Mouse (Mus musculus) lung, embryonic 15.5 days (tissue): Measurements from ENCODE around the gene Ovol3. TPM values are rescaled to one million over a fixed set of nuclear protein-coding genes. Genes with fewer than 3 reads are reported as not detected.
A peak's percentile ranks its signal among the peaks of the same experiment; 100 is the strongest.

Experiments
- ATAC-seq: fragments of 200-750 bp; cut with Nextera tagmentation; 2 replicates; pipeline ENCODE4 v1.8.0; 2017; ENCODE audit warnings: moderate number of reproducible peaks, borderline replicate concordance; ENCODE audit not compliant: low FRiP score, low TSS enrichment; ENCODE audit errors: extremely low read depth
- H3K27ac ChIP-seq: fragments of 300-500 bp; sonication (generic); 2 replicates; pipeline ENCODE4 v1.5.1; 2015; ENCODE audit warnings: moderate library complexity, mild to moderate bottlenecking, inconsistent platforms
- H3K27me3 ChIP-seq: fragments of 300-500 bp; sonication (generic); 2 replicates; pipeline ENCODE4 v1.6.1; 2015; ENCODE audit warnings: inconsistent platforms
- H3K36me3 ChIP-seq: fragments of 300-500 bp; sonication (generic); 2 replicates; pipeline ENCODE4 v1.6.1; 2015; ENCODE audit warnings: inconsistent platforms
- H3K4me1 ChIP-seq: fragments of 300-500 bp; sonication (generic); 2 replicates; pipeline ENCODE4 v1.6.1; 2015; ENCODE audit warnings: inconsistent platforms
- H3K4me2 ChIP-seq: fragments of 300-500 bp; sonication (generic); 2 replicates; pipeline ENCODE4 v1.6.1; 2015; ENCODE audit warnings: inconsistent platforms, mild to moderate bottlenecking, moderate library complexity
- H3K4me3 ChIP-seq: fragments of 300-500 bp; sonication (generic); 2 replicates; pipeline ENCODE4 v1.5.1; 2015; ENCODE audit warnings: mild to moderate bottlenecking, inconsistent platforms
- H3K9ac ChIP-seq: fragments of 300-500 bp; sonication (generic); 2 replicates; pipeline ENCODE4 v1.6.1; 2015; ENCODE audit warnings: inconsistent platforms
- H3K9me3 ChIP-seq: fragments of 300-500 bp; sonication (generic); 2 replicates; pipeline ENCODE4 v1.6.1; 2016; ENCODE audit warnings: inconsistent platforms
- WGBS: fragments of 180-500 bp; shearing (Covaris S2); methylation state at CpG from one replicate; pipeline ENCODE4 v1.1.7; 2015; 5-methylcytosine and 5-hydroxymethylcytosine counted together
- polyA plus RNA-seq: library from polyadenylated mRNA; unstranded; fragments of >200 nt; fragmentation: Nextera tagmentation; extraction: Ambion mirVana; gene quantifications from 2 replicates; pipeline ENCODE4 v1.2.1, GENCODE M21; 2015

Ovol3 gene
- polyA plus RNA-seq, 1 experiment from 2014 or later, result not detected

DNA sequence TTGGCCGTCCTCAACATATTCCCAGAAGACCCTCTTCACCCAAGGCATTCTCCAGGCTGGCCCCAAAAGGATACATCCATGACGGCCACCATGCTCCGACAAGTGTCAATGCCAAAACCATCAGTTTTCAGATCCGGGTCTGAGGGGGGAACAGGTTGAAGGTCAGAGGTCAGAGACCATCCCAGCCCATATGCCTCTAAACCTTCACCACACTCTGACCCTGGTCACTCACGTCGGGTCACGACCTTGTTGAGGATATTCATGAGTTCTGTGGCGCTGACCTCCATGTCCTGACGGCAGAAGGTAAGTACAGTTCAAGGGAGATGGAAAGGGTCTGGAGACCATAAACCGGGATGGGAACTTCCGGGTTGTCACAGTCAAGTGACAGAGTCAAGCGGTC lies 43.4 kb downstream of the Ovol3 start:
- H3K4me3 ChIP-seq, result no peak overlapping the region
- no peak for ATAC-seq
- no peaks in the 10 kb centered on the region for H3K27me3 ChIP-seq
- H3K27ac ChIP-seq, result no peak overlapping the region
- H3K4me2 ChIP-seq, result no peak overlapping the region
- no peaks in the 10 kb centered on the region for H3K9me3 ChIP-seq
- H3K4me1 ChIP-seq, result peaks cover 21% of the 10 kb centered on the region
- peaks cover 49% of the 10 kb centered on the region for H3K36me3 ChIP-seq
- H3K9ac ChIP-seq, result no peak overlapping the region
- WGBS, result 84% methylated on average over 12 of the region's 12 CpGs

GRCm38 (mm10) chr7:30189116-30189491 lies 46.4 kb downstream of the Ovol3 start:
- Histone ChIP-seq H3K27me3 (no peaks in the 10 kb centered on the region), H3K4me2 (no peak overlapping the region), H3K9ac (no peak overlapping the region), H3K4me1 (peaks cover 18% of the 10 kb centered on the region), H3K36me3 (peaks cover 61% of the 10 kb centered on the region), H3K9me3 (no peaks in the 10 kb centered on the region), H3K27ac (no peak overlapping the region), H3K4me3 (no peak overlapping the region)
- no peak for ATAC-seq
- WGBS, result 79% methylated on average over 4 of the region's 4 CpGs

DNA sequence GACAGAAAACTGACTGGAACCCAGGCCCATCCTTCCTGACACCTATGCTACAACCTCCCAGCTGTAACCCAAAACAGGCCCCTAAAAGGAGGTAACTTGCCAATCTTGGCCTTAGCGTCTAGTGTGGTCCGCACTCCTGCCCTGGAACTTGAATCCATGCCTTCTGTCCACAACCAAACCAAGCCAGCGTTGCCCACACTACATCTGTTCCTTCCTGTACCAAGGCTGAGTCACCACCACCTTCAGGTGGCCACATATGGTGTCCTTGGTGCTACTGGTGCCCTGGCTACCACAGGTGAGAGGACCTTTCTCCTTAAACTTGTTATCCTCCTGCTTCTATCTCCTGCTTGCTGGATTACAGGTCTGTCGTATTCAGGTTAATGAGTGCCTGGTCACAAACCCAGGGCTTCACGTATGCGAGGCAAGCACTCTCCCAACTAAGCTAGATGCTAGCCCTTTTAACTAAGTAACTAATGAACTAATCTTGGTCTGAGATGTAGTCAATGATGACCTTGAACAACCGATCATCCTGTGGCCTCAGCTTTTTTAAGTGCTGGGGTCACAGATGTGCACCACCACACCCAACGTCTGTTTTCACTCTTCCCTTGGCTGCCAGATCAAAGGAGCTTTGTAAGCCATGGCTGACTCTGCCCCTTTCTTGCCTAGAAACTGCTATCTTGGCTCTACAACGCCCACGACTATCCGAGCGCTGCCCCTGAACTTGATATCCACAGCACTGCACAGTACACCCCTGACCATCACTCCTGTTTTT lies 47.0 kb downstream of the Ovol3 start:
- WGBS, result 77% methylated on average over 12 of the region's 12 CpGs
- H3K36me3 ChIP-seq, result peaks cover 61% of the 10 kb centered on the region
- H3K27me3 ChIP-seq, result no peaks in the 10 kb centered on the region
- H3K4me3 ChIP-seq, result no peak overlapping the region
- no peak overlapping the region for H3K27ac ChIP-seq
- ATAC-seq, result no peak
- H3K9ac ChIP-seq, result no peak overlapping the region
- H3K4me1 ChIP-seq, result peaks cover 21% of the 10 kb centered on the region
- no peaks in the 10 kb centered on the region for H3K9me3 ChIP-seq
- no peak overlapping the region for H3K4me2 ChIP-seq

DNA sequence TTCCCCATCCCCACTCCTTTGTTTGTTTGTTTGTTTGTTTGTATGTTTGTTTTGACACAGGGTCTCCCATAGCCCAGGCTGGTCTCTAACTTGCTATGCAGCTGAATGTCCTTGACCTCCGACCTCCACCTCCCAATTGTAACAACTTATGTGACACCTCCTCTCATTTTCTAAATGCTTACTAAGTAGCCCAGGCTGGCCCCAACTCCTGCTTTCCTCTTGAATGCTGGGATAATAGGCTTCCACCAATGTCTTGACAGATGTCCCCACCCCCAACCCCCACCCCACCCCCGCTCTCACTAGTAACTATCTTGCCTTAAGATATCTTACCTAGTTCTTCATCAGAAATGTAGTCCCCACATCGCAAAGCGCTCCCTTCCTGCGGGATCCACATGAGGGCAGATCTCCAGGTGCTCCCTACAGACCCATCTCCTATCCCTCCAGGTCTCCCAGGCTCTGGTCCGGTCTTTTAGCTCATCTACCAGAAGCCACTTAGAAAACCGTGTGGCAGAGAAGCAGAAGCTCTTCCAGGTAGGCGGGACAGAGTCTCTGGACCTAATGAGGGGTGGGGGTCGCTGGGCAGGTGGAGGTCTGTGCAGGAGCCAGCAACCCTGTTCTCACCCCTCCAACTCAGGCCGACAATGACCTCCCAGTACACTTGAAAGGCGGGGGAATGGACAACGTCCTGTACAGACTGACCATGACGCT lies 50.7 kb downstream of the Ovol3 start:
- no peak overlapping the region for H3K4me3 ChIP-seq
- peaks cover 10% of the 10 kb centered on the region for H3K4me1 ChIP-seq
- H3K36me3 ChIP-seq, result peaks cover 34% of the 10 kb centered on the region
- peak overlapping the region; percentile 58; the same call in 1 of the 2 replicates for H3K4me2 ChIP-seq
- H3K27ac ChIP-seq, result no peak overlapping the region
- no peak overlapping the region for H3K9ac ChIP-seq
- H3K9me3 ChIP-seq, result no peaks in the 10 kb centered on the region
- no peaks in the 10 kb centered on the region for H3K27me3 ChIP-seq
- WGBS, result 67% methylated on average over 13 of the region's 13 CpGs
- no peak; the same call in 1 of the 2 replicates for ATAC-seq

DNA sequence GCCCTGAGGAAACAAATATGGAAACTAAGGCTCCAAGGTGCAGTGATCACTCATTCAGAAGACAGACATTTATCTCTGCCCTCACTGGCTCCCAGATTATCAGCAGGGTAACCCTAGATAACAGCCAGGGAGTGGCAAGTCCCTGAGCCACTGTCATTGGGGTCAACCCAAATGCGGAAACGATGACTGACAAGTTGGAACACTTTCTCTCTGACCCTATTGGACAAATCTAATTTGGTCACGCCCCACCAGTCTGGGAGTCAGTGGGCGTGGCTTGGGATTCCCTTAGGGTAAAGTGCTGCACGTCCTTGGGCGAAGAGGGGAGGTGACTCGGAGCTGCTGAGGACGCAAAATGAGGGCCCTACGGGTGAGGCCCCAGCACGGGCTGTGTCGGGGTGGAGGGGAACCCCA lies 51.6 kb downstream of the Ovol3 start, which contains the start of gene Cox7a1:
Gene Cox7a1, plus strand, starts transcription at position 266 of the 411 bp plus-strand sequence.
- no peaks in the 10 kb centered on the region for H3K27me3 ChIP-seq
- peaks cover 30% of the 10 kb centered on the region for H3K36me3 ChIP-seq
- H3K4me1 ChIP-seq, result peaks cover 10% of the 10 kb centered on the region
- 0 out of 2 replicates have a peak within 1 kb of the TSS, but pooled peaks have one; percentile 16 for H3K27ac ChIP-seq
- H3K9ac ChIP-seq, result no peak within 1 kb of the TSS
- peak; percentile 76 for ATAC-seq
- WGBS, result 3% methylated on average over 11 of the region's 11 CpGs
- H3K4me3 ChIP-seq, result peak within 1 kb of the TSS; percentile 22
- no peaks in the 10 kb centered on the region for H3K9me3 ChIP-seq
- peak within 1 kb of the TSS; percentile 58 for H3K4me2 ChIP-seq

Other genes starting within 250 kb of the Ovol3 start
- gene Zfp14, start 184.3 kb downstream of the Ovol3 start, polyA plus RNA-seq, result 3.2 and 3.5 TPM in 2 replicates
- 5.3 and 7.6 TPM in 2 replicates for gene Zfp82, start 162.8 kb downstream of the Ovol3 start, polyA plus RNA-seq
- gene Gm26920, start 145.3 kb downstream of the Ovol3 start, polyA plus RNA-seq, result 0.81 and 1.1 TPM in 2 replicates
- gene Zfp566, start 145.2 kb downstream of the Ovol3 start, polyA plus RNA-seq, result 8.1 and 8.3 TPM in 2 replicates
- gene Zfp260, start 140.9 kb downstream of the Ovol3 start, polyA plus RNA-seq, result 107 and 113 TPM in 2 replicates
- gene Zfp382, start 113.8 kb downstream of the Ovol3 start, polyA plus RNA-seq, result 12.5 and 13.5 TPM in 2 replicates
- 16.6 and 18.4 TPM in 2 replicates for gene Zfp146, start 66.0 kb downstream of the Ovol3 start, polyA plus RNA-seq
- 17.7 and 18.9 TPM in 2 replicates for gene Cox7a1, start 51.6 kb downstream of the Ovol3 start, polyA plus RNA-seq
- gene Capns1, start 36.9 kb downstream of the Ovol3 start, polyA plus RNA-seq, result 97.0 and 104 TPM in 2 replicates
- gene Polr2i, start 3.8 kb downstream of the Ovol3 start, polyA plus RNA-seq, result 148 and 156 TPM in 2 replicates
- gene Tbcb, start 3.5 kb downstream of the Ovol3 start, polyA plus RNA-seq, result 168 and 180 TPM in 2 replicates
- gene Thap8, start 44.4 kb upstream of the Ovol3 start, polyA plus RNA-seq, result 0.50 and 0.64 TPM in 2 replicates
- gene Wdr62, start 44.7 kb upstream of the Ovol3 start, polyA plus RNA-seq, result 10.7 and 11.5 TPM in 2 replicates
- gene Clip3, start 56.0 kb upstream of the Ovol3 start, polyA plus RNA-seq, result 18.6 and 18.8 TPM in 2 replicates
- 76.6 and 78.7 TPM in 2 replicates for gene Alkbh6, start 73.0 kb upstream of the Ovol3 start, polyA plus RNA-seq
- 25.1 and 29.5 TPM in 2 replicates for gene Syne4, start 79.1 kb upstream of the Ovol3 start, polyA plus RNA-seq
- gene E130208F15Rik, start 86.0 kb upstream of the Ovol3 start, polyA plus RNA-seq, result 1.9 TPM in 1 of 2 replicates, not detected in the other
- 18.2 and 19.5 TPM in 2 replicates for gene Sdhaf1, start 88.2 kb upstream of the Ovol3 start, polyA plus RNA-seq
- gene Lrfn3, start 127.0 kb upstream of the Ovol3 start, polyA plus RNA-seq, result 4.2 TPM in 2 replicates
- 50.8 and 56.1 TPM in 2 replicates for gene Tyrobp, start 178.0 kb upstream of the Ovol3 start, polyA plus RNA-seq
- gene Hcst, start 184.1 kb upstream of the Ovol3 start, polyA plus RNA-seq, result 0.70 and 2.3 TPM in 2 replicates
- gene Nfkbid, start 186.0 kb upstream of the Ovol3 start, polyA plus RNA-seq, result 1.5 and 2.1 TPM in 2 replicates
- 23.9 and 24.4 TPM in 2 replicates for gene Aplp1, start 209.8 kb upstream of the Ovol3 start, polyA plus RNA-seq
- not detected in 2 replicates for gene Kirrel2, start 222.0 kb upstream of the Ovol3 start, polyA plus RNA-seq
- 0.08 TPM in 1 of 2 replicates, not detected in the other for gene Nphs1, start 222.6 kb upstream of the Ovol3 start, polyA plus RNA-seq